Mouse (Mus musculus) stomach, embryonic 16.5 days (tissue): ENCODE measurements around the gene Mab21l3. TPM values are rescaled to one million over a fixed set of nuclear protein-coding genes. Genes with fewer than 3 reads are reported as not detected.

Experiments used
- ATAC-seq: fragments of 200-750 bp; cut with Nextera tagmentation; 2 replicates; pipeline ENCODE4 v1.8.0; 2017; ENCODE audit warnings: moderate number of reproducible peaks, moderate TSS enrichment; ENCODE audit not compliant: insufficient read depth, low FRiP score
- H3K27ac ChIP-seq: fragments of 300-500 bp; sonication (generic); 2 replicates; pipeline ENCODE4 v1.5.1; 2014; ENCODE audit warnings: low read length
- H3K27me3 ChIP-seq: fragments of 300-500 bp; sonication (generic); 2 replicates; pipeline ENCODE4 v1.6.1; 2014; ENCODE audit warnings: low read length, control low read depth, mixed read lengths; ENCODE audit not compliant: control insufficient read depth, insufficient read depth
- H3K36me3 ChIP-seq: fragments of 300-500 bp; sonication (generic); 2 replicates; pipeline ENCODE4 v1.6.1; 2014; ENCODE audit warnings: low read length; ENCODE audit not compliant: control insufficient read depth, insufficient read depth
- H3K4me1 ChIP-seq: fragments of 300-500 bp; sonication (generic); 2 replicates; pipeline ENCODE4 v1.6.1; 2014; ENCODE audit warnings: low read length, control low read depth, mixed read lengths; ENCODE audit not compliant: control insufficient read depth, insufficient read depth
- H3K4me2 ChIP-seq: fragments of 300-500 bp; sonication (generic); 2 replicates; pipeline ENCODE4 v1.6.1; 2014; ENCODE audit warnings: low read depth, low read length, mixed read lengths
- H3K4me3 ChIP-seq: fragments of 300-500 bp; sonication (generic); replicated peaks from 2 replicates; pipeline ENCODE4 v1.5.1; 2014; ENCODE audit warnings: mild to moderate bottlenecking, low read length
- H3K9ac ChIP-seq: fragments of 300-500 bp; sonication (generic); 2 replicates; pipeline ENCODE4 v1.6.1; 2014; ENCODE audit warnings: low read length
- H3K9me3 ChIP-seq: fragments of 300-500 bp; sonication (generic); replicated peaks from 2 replicates; pipeline ENCODE4 v1.6.1; 2016; ENCODE audit warnings: low read length, control low read depth; ENCODE audit not compliant: control insufficient read depth
- WGBS: fragments of 180-500 bp; shearing (Covaris S2); extraction: QIAGEN DNeasy Blood & Tissue Kit; methylation state at CpG from one replicate; pipeline ENCODE4 v1.1.7; 2014; 5-methylcytosine and 5-hydroxymethylcytosine counted together
- polyA plus RNA-seq: library from polyadenylated mRNA; unstranded; fragments of >200 nt; fragmentation: Nextera tagmentation; extraction: Ambion mirVana; gene quantifications from 2 replicates; pipeline ENCODE4 v1.2.1, GENCODE M21; 2015

The Mab21l3 gene
- 3.1 and 3.3 TPM in 2 replicates for polyA plus RNA-seq

- H3K9me3 ChIP-seq = no peaks in the 10 kb centered on the region
- H3K36me3 ChIP-seq = no peaks in the 10 kb centered on the region
- ATAC-seq = no peak
- 71% methylated on average over 5 of the region's 5 CpGs for WGBS
- H3K4me3 ChIP-seq = no peak within 1 kb of the TSS
- H3K9ac ChIP-seq = no peak within 1 kb of the TSS
- no peak within 1 kb of the TSS for H3K4me2 ChIP-seq
- H3K27me3 ChIP-seq = no peaks in the 10 kb centered on the region
- H3K27ac ChIP-seq = no peak within 1 kb of the TSS
- H3K4me1 ChIP-seq = no peaks in the 10 kb centered on the region
Observed at GRCm38 (mm10) chr3:101848816-101849215, at the start of gene Mab21l3. Mab21l3 (minus strand) TSS chr3:101848959.

GRCm38 (mm10) chr3:101897377-101897974, 48.7 kb upstream of the Mab21l3 start:
- Histone ChIP-seq H3K9ac (no peak overlapping the region), H3K27me3 (no peaks in the 10 kb centered on the region), H3K4me1 (peaks cover 8% of the 10 kb centered on the region; the same call in 1 of the 2 replicates), H3K4me2 (no peak overlapping the region), H3K4me3 (no peak overlapping the region), H3K36me3 (no peaks in the 10 kb centered on the region), H3K27ac (no peak overlapping the region), H3K9me3 (no peaks in the 10 kb centered on the region)
- no peak for ATAC-seq
- 80% methylated on average over 15 of the region's 15 CpGs for WGBS

DNA sequence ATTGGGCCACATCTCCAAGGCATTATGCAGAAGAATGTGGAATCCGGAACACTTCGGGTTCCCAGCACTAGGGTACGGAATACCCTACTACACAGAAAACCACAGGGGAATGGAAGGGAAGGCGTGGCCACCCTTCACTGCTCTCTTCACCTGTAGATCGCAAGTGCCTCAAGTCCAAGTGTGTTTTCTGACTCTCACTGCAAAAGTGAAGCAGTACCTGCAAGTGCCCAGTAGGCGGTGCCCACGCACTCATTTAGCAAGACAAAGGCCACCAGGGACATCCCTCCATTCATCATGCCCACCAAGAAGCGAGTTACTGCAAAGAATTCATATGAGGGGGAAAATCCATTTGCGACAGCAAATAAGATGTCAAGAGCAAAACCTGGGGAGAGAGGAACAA, 48.1 kb upstream of the Mab21l3 start:
- no peaks in the 10 kb centered on the region for H3K9me3 ChIP-seq
- no peak overlapping the region for H3K27ac ChIP-seq
- H3K4me3 ChIP-seq = no peak overlapping the region
- no peaks in the 10 kb centered on the region for H3K36me3 ChIP-seq
- WGBS = 25% methylated on average over 9 of the region's 9 CpGs
- peaks cover 4% of the 10 kb centered on the region; the same call in 1 of the 2 replicates for H3K4me1 ChIP-seq
- no peaks in the 10 kb centered on the region for H3K27me3 ChIP-seq
- ATAC-seq = no peak
- no peak overlapping the region for H3K9ac ChIP-seq
- H3K4me2 ChIP-seq = no peak overlapping the region

DNA sequence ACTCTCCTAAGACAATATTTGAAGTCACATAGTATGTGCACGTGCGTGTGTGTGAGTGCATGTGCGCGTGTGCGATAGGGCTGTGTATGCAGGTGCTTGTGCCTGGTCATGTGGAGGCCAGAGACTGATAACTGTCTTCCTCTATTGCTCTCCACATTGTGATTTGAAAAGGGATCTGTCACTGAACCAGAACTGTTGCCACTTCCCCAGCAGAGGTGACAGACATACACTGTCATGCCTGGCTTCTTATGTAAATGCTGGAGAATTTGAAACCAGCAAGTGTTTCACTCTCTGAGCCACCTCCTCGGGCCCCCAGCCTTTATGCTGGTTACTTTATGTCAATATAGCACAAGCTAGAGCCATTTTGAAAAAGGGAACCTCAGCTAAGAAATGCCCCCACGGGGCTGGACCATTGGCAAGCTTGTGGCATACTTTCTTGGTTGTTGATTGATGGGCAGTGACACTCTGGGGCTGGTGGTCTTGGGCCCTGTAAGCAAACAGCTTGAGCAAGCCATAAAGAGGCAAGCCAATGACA, 46.7 kb upstream of the Mab21l3 start:
- no peak for ATAC-seq
- H3K4me1 ChIP-seq = no peaks in the 10 kb centered on the region
- no peak overlapping the region for H3K4me2 ChIP-seq
- no peaks in the 10 kb centered on the region for H3K36me3 ChIP-seq
- no peaks in the 10 kb centered on the region for H3K9me3 ChIP-seq
- no peaks in the 10 kb centered on the region for H3K27me3 ChIP-seq
- H3K4me3 ChIP-seq = no peak overlapping the region
- 79% methylated on average over 7 of the region's 7 CpGs for WGBS
- no peak overlapping the region for H3K9ac ChIP-seq
- no peak overlapping the region for H3K27ac ChIP-seq

DNA sequence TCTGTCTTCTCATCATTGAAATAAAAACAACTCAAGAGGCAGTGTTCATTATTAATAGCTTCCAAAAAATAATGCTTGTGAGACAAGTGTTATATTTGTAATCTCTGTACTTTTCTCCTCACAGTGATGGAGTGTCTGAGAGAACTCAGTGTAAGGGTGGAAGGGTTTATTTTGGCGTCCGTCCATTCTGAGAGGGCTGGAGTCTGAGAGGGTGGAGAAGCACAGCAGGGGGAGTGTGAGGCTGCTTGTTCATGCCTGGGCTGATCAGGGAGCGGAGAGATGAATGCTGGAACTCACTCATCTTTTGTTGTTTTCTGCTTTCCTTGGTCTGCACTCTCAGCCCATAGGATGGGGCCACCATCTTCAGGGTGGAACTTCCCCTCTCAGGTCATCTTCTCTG, 36.8 kb upstream of the Mab21l3 start:
- Histone ChIP-seq H3K36me3 (no peaks in the 10 kb centered on the region), H3K9ac (no peak overlapping the region), H3K4me2 (no peak overlapping the region), H3K4me3 (no peak overlapping the region), H3K27me3 (no peaks in the 10 kb centered on the region), H3K9me3 (no peaks in the 10 kb centered on the region), H3K4me1 (peaks cover 10% of the 10 kb centered on the region), H3K27ac (peak overlapping the region; percentile 42; the same call in 1 of the 2 replicates)
- ATAC-seq = peak; percentile 84
- WGBS = 41% methylated on average over 3 of the region's 3 CpGs

- Histone ChIP-seq H3K36me3 (no peaks in the 10 kb centered on the region), H3K4me3 (no peak overlapping the region), H3K4me1 (peaks cover 10% of the 10 kb centered on the region), H3K27ac (peak overlapping the region; percentile 11; the same call in 1 of the 2 replicates), H3K4me2 (no peak overlapping the region), H3K27me3 (no peaks in the 10 kb centered on the region), H3K9ac (no peak overlapping the region), H3K9me3 (no peaks in the 10 kb centered on the region)
- ATAC-seq = no peak
- 37% methylated on average over 4 of the region's 4 CpGs for WGBS
Observed at GRCm38 (mm10) chr3:101885041-101885440, 36.3 kb upstream of the Mab21l3 start.

- Histone ChIP-seq H3K9ac (no peak overlapping the region), H3K4me3 (no peak overlapping the region), H3K9me3 (no peaks in the 10 kb centered on the region), H3K27me3 (no peaks in the 10 kb centered on the region), H3K4me1 (peaks cover 10% of the 10 kb centered on the region), H3K27ac (no peak overlapping the region), H3K4me2 (no peak overlapping the region), H3K36me3 (no peaks in the 10 kb centered on the region)
- 51% methylated on average over 3 of the region's 3 CpGs for WGBS
- no peak for ATAC-seq
Observed at GRCm38 (mm10) chr3:101883902-101884301, 35.1 kb upstream of the Mab21l3 start.

GRCm38 (mm10) chr3:101881721-101882120, 33.0 kb upstream of the Mab21l3 start:
- Histone ChIP-seq H3K9ac (no peak overlapping the region), H3K4me2 (no peak overlapping the region), H3K4me1 (peaks cover 10% of the 10 kb centered on the region), H3K9me3 (no peaks in the 10 kb centered on the region), H3K36me3 (no peaks in the 10 kb centered on the region), H3K27me3 (no peaks in the 10 kb centered on the region), H3K27ac (no peak overlapping the region), H3K4me3 (no peak overlapping the region)
- 32% methylated on average over 9 of the region's 9 CpGs for WGBS
- ATAC-seq = no peak

DNA sequence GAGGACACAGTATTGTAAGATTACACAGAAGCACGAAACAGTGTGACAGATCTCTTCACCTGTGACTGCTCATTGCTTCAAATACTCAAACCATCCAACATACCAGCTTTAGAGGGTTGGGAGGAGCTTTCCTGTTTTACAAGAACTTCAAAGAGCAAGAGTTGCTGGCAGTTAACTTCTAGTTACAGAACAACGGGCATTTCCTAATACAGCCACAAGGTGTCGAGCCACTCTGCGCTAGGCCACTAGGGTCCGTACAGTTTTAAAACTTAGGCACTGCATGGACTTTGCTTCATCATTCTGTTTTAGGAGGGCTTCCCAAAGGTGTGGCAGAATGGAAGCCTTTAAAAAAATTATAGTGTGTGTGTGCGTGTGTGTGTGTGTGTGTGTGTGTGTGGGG, 32.1 kb upstream of the Mab21l3 start:
- Histone ChIP-seq H3K27ac (no peak overlapping the region), H3K36me3 (no peaks in the 10 kb centered on the region), H3K9ac (no peak overlapping the region), H3K4me1 (peaks cover 6% of the 10 kb centered on the region), H3K9me3 (no peaks in the 10 kb centered on the region), H3K27me3 (no peaks in the 10 kb centered on the region), H3K4me2 (no peak overlapping the region), H3K4me3 (no peak overlapping the region)
- 71% methylated on average over 6 of the region's 6 CpGs for WGBS
- no peak for ATAC-seq
